Mouse (Mus musculus) stomach, postnatal 0 days (tissue): ENCODE measurements at regions not wholly inside any gene's neighbourhood (a gene's known extent, or its start where the extent isn't known, plus 50 kb on each side); places are given as distances from the start of the nearest gene placed in this dataset.

ENCODE experiments used
- CTCF ChIP-seq: IDR thresholded peaks from 2 replicates; pipeline ENCODE4 v1.5.1; 2016; ENCODE audit warnings: antibody characterized with exemption, low read depth, mild to moderate bottlenecking, moderate library complexity
- EP300 ChIP-seq: optimal IDR thresholded peaks from 2 replicates; pipeline ENCODE3; 2016; ENCODE audit warnings: antibody characterized with exemption

- no peak for TF ChIP-seq CTCF
- TF ChIP-seq EP300 = no peak
Observed at GRCm38 (mm10) chr3:35496027-35496824, 257.7 kb upstream of the Atp11b start.
